Mouse (Mus musculus) bone marrow, adult 2 months (tissue): ENCODE results near the gene Rad50.

Source experiments
- CTCF ChIP-seq: fragments of 200-500 bp; IDR thresholded peaks from 2 replicates; pipeline ENCODE4 v1.5.1; 2011; ENCODE audit warnings: low read length, control low read depth; ENCODE audit not compliant: control insufficient read depth, insufficient read depth
- POLR2A ChIP-seq: fragments of 200-500 bp; IDR thresholded peaks from 2 replicates; pipeline ENCODE4 v1.6.1; 2011; ENCODE audit warnings: low read depth, mild to moderate bottlenecking, control low read depth, low read length, borderline replicate concordance; ENCODE audit not compliant: control insufficient read depth

DNA sequence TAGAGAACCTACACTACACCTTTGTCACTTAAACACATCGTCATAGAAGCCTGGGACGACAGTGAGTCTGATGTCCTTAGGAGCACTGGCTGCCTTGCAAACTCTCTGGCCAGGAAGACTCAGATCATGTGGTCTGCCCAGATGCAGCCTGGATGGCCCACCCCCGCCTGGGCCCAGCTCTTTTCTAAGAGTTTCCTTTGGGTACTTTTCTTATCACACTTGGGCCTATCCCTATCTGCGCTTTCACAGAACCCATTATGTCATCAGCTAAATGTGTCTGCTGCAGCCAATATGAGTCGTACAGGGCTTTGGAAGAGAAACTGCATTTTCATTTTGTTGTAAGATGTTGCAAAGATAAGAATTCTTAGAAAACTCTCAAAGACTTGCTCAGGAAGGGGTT is 52.1 kb downstream of the Rad50 start:
- TF ChIP-seq POLR2A (no peak), CTCF (no peak)
